Mouse (Mus musculus) heart, adult 2 months (tissue): ENCODE results near the gene Tax1bp1.

ENCODE experiments used
- CTCF ChIP-seq: fragments of 200-600 bp; IDR thresholded peaks from 2 replicates; pipeline ENCODE4 v1.8.1; 2022; ENCODE audit warnings: antibody characterized with exemption, mild to moderate bottlenecking, moderate library complexity
- EP300 ChIP-seq: fragments of 200-500 bp; IDR thresholded peaks from 2 replicates; pipeline ENCODE4 v1.6.1; 2011; ENCODE audit warnings: low read depth, low read length, control low read depth; ENCODE audit not compliant: insufficient read depth
- POLR2A ChIP-seq: fragments of 200-500 bp; IDR thresholded peaks from 2 replicates; pipeline ENCODE4 v1.6.1; 2011; ENCODE audit warnings: mild to moderate bottlenecking, low read depth, low read length, control low read depth; ENCODE audit not compliant: insufficient read depth

DNA sequence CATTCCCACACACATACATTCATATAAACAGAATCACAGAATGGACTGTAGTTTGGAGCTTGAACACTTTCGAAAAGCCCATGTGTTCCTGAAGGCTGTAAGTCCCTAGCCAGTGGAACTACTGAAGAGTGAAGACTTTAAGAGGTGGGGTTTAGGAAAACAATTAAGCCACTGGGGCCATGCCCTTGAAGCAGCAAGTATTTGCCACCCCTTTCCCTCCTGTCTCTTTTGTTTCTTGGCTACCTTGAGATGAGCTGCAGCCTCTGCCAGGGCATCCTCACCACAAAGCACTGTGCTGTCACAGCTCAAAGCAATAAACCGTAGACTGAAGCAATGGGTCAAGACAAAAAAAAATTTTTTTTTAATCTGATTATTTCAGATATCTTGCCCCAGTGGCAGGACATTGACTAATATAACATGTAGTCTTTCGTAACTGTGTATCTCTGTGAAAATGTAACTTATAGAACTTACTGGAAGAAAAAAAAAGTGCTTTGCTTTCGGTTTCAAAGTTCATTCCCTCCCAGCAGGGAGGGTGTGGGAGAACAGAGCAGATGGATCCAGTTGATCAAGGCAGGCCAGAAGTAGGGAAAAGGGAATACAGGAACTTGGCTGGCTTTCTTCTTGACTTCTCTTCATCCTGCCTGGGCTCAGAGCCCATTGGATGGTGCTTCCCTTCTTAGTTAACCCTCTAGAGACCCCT is 38.2 kb upstream of the Tax1bp1 start:
- no peak for TF ChIP-seq CTCF
- no peak for TF ChIP-seq POLR2A
- no peak for TF ChIP-seq EP300
